Mouse (Mus musculus) stomach, embryonic 15.5 days (tissue): ENCODE measurements at regions not wholly inside any gene's neighbourhood (a gene's known extent, or its start where the extent isn't known, plus 50 kb on each side); places are given as distances from the start of the nearest gene placed in this dataset.

Experiments
- ATAC-seq: fragments of 200-750 bp; cut with Nextera tagmentation; 2 replicates; pipeline ENCODE4 v1.8.0; 2017; ENCODE audit warnings: low read depth, moderate number of reproducible peaks, moderate TSS enrichment; ENCODE audit not compliant: insufficient read depth, low FRiP score
- H3K27ac ChIP-seq: fragments of 300-500 bp; sonication (generic); 2 replicates; pipeline ENCODE4 v1.5.1; 2015; ENCODE audit warnings: mild to moderate bottlenecking, inconsistent platforms
- H3K27me3 ChIP-seq: fragments of 300-500 bp; sonication (generic); replicated peaks from 2 replicates; pipeline ENCODE4 v1.6.1; 2015; ENCODE audit warnings: inconsistent platforms
- H3K36me3 ChIP-seq: fragments of 300-500 bp; sonication (generic); 2 replicates; pipeline ENCODE4 v1.6.1; 2015; ENCODE audit warnings: inconsistent platforms
- H3K4me1 ChIP-seq: fragments of 300-500 bp; sonication (generic); 2 replicates; pipeline ENCODE4 v1.6.1; 2015; ENCODE audit warnings: inconsistent platforms
- H3K4me2 ChIP-seq: fragments of 300-500 bp; sonication (generic); 2 replicates; pipeline ENCODE4 v1.6.1; 2015; ENCODE audit warnings: mild to moderate bottlenecking, inconsistent platforms
- H3K4me3 ChIP-seq: fragments of 300-500 bp; sonication (generic); replicated peaks from 2 replicates; pipeline ENCODE4 v1.5.1; 2015; ENCODE audit warnings: inconsistent platforms
- H3K9ac ChIP-seq: fragments of 300-500 bp; sonication (generic); 2 replicates; pipeline ENCODE4 v1.6.1; 2015; ENCODE audit warnings: inconsistent platforms
- H3K9me3 ChIP-seq: fragments of 300-500 bp; sonication (generic); 2 replicates; pipeline ENCODE4 v1.6.1; 2016; ENCODE audit warnings: inconsistent platforms
- WGBS: fragments of 180-500 bp; shearing (Covaris S2); methylation state at CpG from one replicate; pipeline ENCODE4 v1.1.7; 2015; 5-methylcytosine and 5-hydroxymethylcytosine counted together

GRCm38 (mm10) chr14:29784506-29784905 lies 62.8 kb upstream of the Cacna2d3 start:
- H3K4me1 ChIP-seq = no peaks in the 10 kb centered on the region
- WGBS = 62% methylated on average over 2 of the region's 2 CpGs
- no peak overlapping the region for H3K9ac ChIP-seq
- no peak overlapping the region for H3K27ac ChIP-seq
- H3K27me3 ChIP-seq = no peaks in the 10 kb centered on the region
- no peaks in the 10 kb centered on the region for H3K9me3 ChIP-seq
- no peak for ATAC-seq
- no peaks in the 10 kb centered on the region for H3K36me3 ChIP-seq
- no peak overlapping the region for H3K4me3 ChIP-seq
- no peak overlapping the region for H3K4me2 ChIP-seq

GRCm38 (mm10) chr14:29786431-29786830 lies 64.8 kb upstream of the Cacna2d3 start:
- no peak for ATAC-seq
- no peak overlapping the region for H3K27ac ChIP-seq
- H3K9ac ChIP-seq = no peak overlapping the region
- no peaks in the 10 kb centered on the region for H3K4me1 ChIP-seq
- H3K36me3 ChIP-seq = no peaks in the 10 kb centered on the region
- H3K4me3 ChIP-seq = no peak overlapping the region
- H3K27me3 ChIP-seq = no peaks in the 10 kb centered on the region
- H3K4me2 ChIP-seq = no peak overlapping the region
- no peaks in the 10 kb centered on the region for H3K9me3 ChIP-seq
- WGBS = 70% methylated on average over 3 of the region's 3 CpGs

- no peaks in the 10 kb centered on the region for H3K9me3 ChIP-seq
- no peak overlapping the region for H3K4me3 ChIP-seq
- no peak overlapping the region for H3K9ac ChIP-seq
- no peaks in the 10 kb centered on the region for H3K4me1 ChIP-seq
- no peak overlapping the region for H3K4me2 ChIP-seq
- 90% methylated on average over 7 of the region's 7 CpGs for WGBS
- ATAC-seq = no peak
- no peaks in the 10 kb centered on the region for H3K27me3 ChIP-seq
- no peak overlapping the region for H3K27ac ChIP-seq
- H3K36me3 ChIP-seq = no peaks in the 10 kb centered on the region
These were observed 66.1 kb upstream of the Cacna2d3 start for GRCm38 (mm10) chr14:29787796-29788195.

- Histone ChIP-seq H3K27me3 (no peaks in the 10 kb centered on the region), H3K4me2 (no peak overlapping the region), H3K4me1 (no peaks in the 10 kb centered on the region), H3K4me3 (no peak overlapping the region), H3K36me3 (no peaks in the 10 kb centered on the region), H3K9me3 (no peaks in the 10 kb centered on the region), H3K9ac (no peak overlapping the region), H3K27ac (no peak overlapping the region)
- no peak for ATAC-seq
- WGBS = 76% methylated on average over 7 of the region's 7 CpGs
These were observed 66.7 kb upstream of the Cacna2d3 start for GRCm38 (mm10) chr14:29788351-29788750.

- ATAC-seq = no peak
- no peak overlapping the region for H3K9ac ChIP-seq
- H3K4me3 ChIP-seq = no peak overlapping the region
- no peaks in the 10 kb centered on the region for H3K9me3 ChIP-seq
- H3K27me3 ChIP-seq = no peaks in the 10 kb centered on the region
- no peaks in the 10 kb centered on the region for H3K36me3 ChIP-seq
- H3K4me1 ChIP-seq = no peaks in the 10 kb centered on the region
- no peak overlapping the region for H3K27ac ChIP-seq
- H3K4me2 ChIP-seq = no peak overlapping the region
- 43% methylated on average over 2 of the region's 2 CpGs for WGBS
These were observed 73.7 kb upstream of the Cacna2d3 start for GRCm38 (mm10) chr14:29795325-29795724.

GRCm38 (mm10) chr14:29796396-29796795 lies 74.7 kb upstream of the Cacna2d3 start:
- Histone ChIP-seq H3K4me1 (no peaks in the 10 kb centered on the region), H3K9ac (no peak overlapping the region), H3K27ac (no peak overlapping the region), H3K27me3 (no peaks in the 10 kb centered on the region), H3K9me3 (no peaks in the 10 kb centered on the region), H3K4me2 (no peak overlapping the region), H3K36me3 (no peaks in the 10 kb centered on the region), H3K4me3 (no peak overlapping the region)
- WGBS = 62% methylated on average over 7 of the region's 7 CpGs
- ATAC-seq = no peak

- Histone ChIP-seq H3K4me1 (no peaks in the 10 kb centered on the region), H3K36me3 (no peaks in the 10 kb centered on the region), H3K9me3 (no peaks in the 10 kb centered on the region), H3K27me3 (no peaks in the 10 kb centered on the region), H3K4me3 (no peak overlapping the region), H3K9ac (no peak overlapping the region), H3K27ac (no peak overlapping the region), H3K4me2 (no peak overlapping the region)
- 85% methylated on average over 13 of the region's 13 CpGs for WGBS
- ATAC-seq = no peak
These were observed 78.2 kb upstream of the Cacna2d3 start for GRCm38 (mm10) chr14:29799852-29800251.

GRCm38 (mm10) chr14:29805234-29805633 lies 83.6 kb upstream of the Cacna2d3 start:
- ATAC-seq = no peak
- H3K4me2 ChIP-seq = no peak overlapping the region
- no peaks in the 10 kb centered on the region for H3K4me1 ChIP-seq
- H3K4me3 ChIP-seq = no peak overlapping the region
- no peak overlapping the region for H3K27ac ChIP-seq
- H3K27me3 ChIP-seq = no peaks in the 10 kb centered on the region
- WGBS = 86% methylated on average over 6 of the region's 6 CpGs
- H3K9me3 ChIP-seq = no peaks in the 10 kb centered on the region
- no peak overlapping the region for H3K9ac ChIP-seq
- no peaks in the 10 kb centered on the region for H3K36me3 ChIP-seq

GRCm38 (mm10) chr14:29807881-29808280 lies 86.2 kb upstream of the Cacna2d3 start:
- Histone ChIP-seq H3K27me3 (no peaks in the 10 kb centered on the region), H3K4me2 (no peak overlapping the region), H3K9me3 (no peaks in the 10 kb centered on the region), H3K27ac (no peak overlapping the region), H3K9ac (no peak overlapping the region), H3K4me3 (no peak overlapping the region), H3K4me1 (no peaks in the 10 kb centered on the region), H3K36me3 (no peaks in the 10 kb centered on the region)
- ATAC-seq = no peak
- WGBS = 62% methylated on average over 9 of the region's 9 CpGs

- WGBS = 63% methylated on average over 4 of the region's 4 CpGs
- no peaks in the 10 kb centered on the region for H3K36me3 ChIP-seq
- H3K9ac ChIP-seq = no peak overlapping the region
- no peaks in the 10 kb centered on the region for H3K4me1 ChIP-seq
- ATAC-seq = no peak
- no peak overlapping the region for H3K4me3 ChIP-seq
- no peak overlapping the region for H3K27ac ChIP-seq
- H3K27me3 ChIP-seq = no peaks in the 10 kb centered on the region
- H3K9me3 ChIP-seq = no peaks in the 10 kb centered on the region
- no peak overlapping the region for H3K4me2 ChIP-seq
These were observed 93.0 kb upstream of the Cacna2d3 start for GRCm38 (mm10) chr14:29814626-29815025.

- no peaks in the 10 kb centered on the region for H3K4me1 ChIP-seq
- H3K36me3 ChIP-seq = no peaks in the 10 kb centered on the region
- no peak overlapping the region for H3K4me3 ChIP-seq
- no peak overlapping the region for H3K4me2 ChIP-seq
- no peak for ATAC-seq
- no peaks in the 10 kb centered on the region for H3K9me3 ChIP-seq
- H3K9ac ChIP-seq = no peak overlapping the region
- WGBS = 73% methylated on average over 4 of the region's 4 CpGs
- H3K27me3 ChIP-seq = no peaks in the 10 kb centered on the region
- H3K27ac ChIP-seq = no peak overlapping the region
These were observed 95.9 kb upstream of the Cacna2d3 start for GRCm38 (mm10) chr14:29817548-29817947.

GRCm38 (mm10) chr14:29818251-29818650 lies 96.6 kb upstream of the Cacna2d3 start:
- no peak for ATAC-seq
- Histone ChIP-seq H3K4me3 (no peak overlapping the region), H3K27me3 (no peaks in the 10 kb centered on the region), H3K9me3 (no peaks in the 10 kb centered on the region), H3K27ac (no peak overlapping the region), H3K36me3 (no peaks in the 10 kb centered on the region), H3K4me1 (no peaks in the 10 kb centered on the region), H3K4me2 (no peak overlapping the region), H3K9ac (no peak overlapping the region)
- WGBS = 91% methylated on average over 7 of the region's 7 CpGs

GRCm38 (mm10) chr14:29818751-29819150 lies 97.1 kb upstream of the Cacna2d3 start:
- Histone ChIP-seq H3K9ac (no peak overlapping the region), H3K27me3 (no peaks in the 10 kb centered on the region), H3K9me3 (no peaks in the 10 kb centered on the region), H3K4me1 (no peaks in the 10 kb centered on the region), H3K27ac (no peak overlapping the region), H3K36me3 (no peaks in the 10 kb centered on the region), H3K4me2 (no peak overlapping the region), H3K4me3 (no peak overlapping the region)
- ATAC-seq = no peak
- WGBS = 88% methylated on average over 2 of the region's 2 CpGs
